Mouse (Mus musculus) limb, embryonic 12.5 days (tissue): Measurements from ENCODE around the gene Ankfn1. TPM values are rescaled to one million over a fixed set of nuclear protein-coding genes. Genes with fewer than 3 reads are reported as not detected.

ENCODE experiments used
- ATAC-seq: fragments of 200-750 bp; cut with Nextera tagmentation; 2 replicates; pipeline ENCODE4 v1.8.0; 2017; ENCODE audit warnings: low read depth, moderate TSS enrichment; ENCODE audit not compliant: insufficient number of reproducible peaks, insufficient read depth, low FRiP score, low TSS enrichment
- H3K27ac ChIP-seq: fragments of 300-500 bp; sonication (generic); 2 replicates; pipeline ENCODE4 v1.5.1; 2016; ENCODE audit warnings: mild to moderate bottlenecking, moderate library complexity
- H3K27me3 ChIP-seq: fragments of 300-500 bp; sonication (generic); 2 replicates; pipeline ENCODE4 v1.6.1; 2016; ENCODE audit warnings: mild to moderate bottlenecking, moderate library complexity
- H3K36me3 ChIP-seq: fragments of 300-500 bp; sonication (generic); 2 replicates; pipeline ENCODE4 v1.6.1; 2016; ENCODE audit warnings: mild to moderate bottlenecking, moderate library complexity
- H3K4me1 ChIP-seq: fragments of 300-500 bp; sonication (generic); replicated peaks from 2 replicates; pipeline ENCODE4 v1.6.1; 2016
- H3K4me2 ChIP-seq: fragments of 300-500 bp; sonication (generic); 2 replicates; pipeline ENCODE4 v1.6.1; 2016; ENCODE audit warnings: mild to moderate bottlenecking, moderate library complexity
- H3K4me3 ChIP-seq: fragments of 300-500 bp; sonication (generic); replicated peaks from 2 replicates; pipeline ENCODE4 v1.5.1; 2016; ENCODE audit warnings: mild to moderate bottlenecking
- H3K9ac ChIP-seq: fragments of 300-500 bp; sonication (generic); replicated peaks from 2 replicates; pipeline ENCODE4 v1.6.1; 2016; ENCODE audit warnings: mild to moderate bottlenecking, moderate library complexity
- H3K9me3 ChIP-seq: fragments of 300-500 bp; sonication (generic); 2 replicates; pipeline ENCODE4 v1.6.1; 2016; ENCODE audit warnings: mild to moderate bottlenecking, moderate library complexity
- WGBS: fragments of 180-500 bp; shearing (Covaris S2); methylation state at CpG from one replicate; pipeline ENCODE4 v1.1.7; 2016; 5-methylcytosine and 5-hydroxymethylcytosine counted together
- polyA plus RNA-seq: library from polyadenylated mRNA; unstranded; fragments of >200 nt; fragmentation: Nextera tagmentation; extraction: Ambion mirVana; gene quantifications from 2 replicates; pipeline ENCODE4 v1.2.1, GENCODE M21; 2016

Gene Ankfn1
- polyA plus RNA-seq, 1 experiment from 2014 or later: 0.53 TPM

DNA sequence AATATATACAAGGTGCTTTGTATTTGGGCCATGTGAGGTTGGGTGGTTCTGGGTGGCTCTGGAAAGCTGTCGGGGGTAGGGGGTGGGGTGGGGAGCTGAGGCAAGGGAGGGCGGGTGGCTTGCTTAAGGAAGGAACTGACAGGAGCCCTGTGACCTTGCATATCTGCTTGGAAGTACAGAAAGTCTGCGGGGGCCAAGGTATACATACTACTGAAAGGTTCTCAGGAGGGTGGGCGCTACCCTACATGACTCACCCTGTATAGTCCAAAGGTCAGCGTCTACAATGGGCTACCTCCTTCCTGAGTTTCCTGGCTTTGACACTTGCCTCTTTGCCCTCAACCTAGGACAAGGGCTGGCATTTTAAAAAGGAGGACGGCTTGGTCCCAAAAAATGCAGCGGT, 407.1 kb downstream of the Ankfn1 start:
- H3K9me3 ChIP-seq: no peaks in the 10 kb centered on the region
- no peak overlapping the region for H3K9ac ChIP-seq
- ATAC-seq: no peak
- no peak overlapping the region for H3K4me2 ChIP-seq
- no peaks in the 10 kb centered on the region for H3K36me3 ChIP-seq
- no peak overlapping the region for H3K4me3 ChIP-seq
- H3K27me3 ChIP-seq: 0 out of 2 replicates have a peak, but pooled peaks cover 4% of the 10 kb centered on the region
- no peak overlapping the region for H3K27ac ChIP-seq
- 89% methylated on average over 7 of the region's 7 CpGs for WGBS
- peaks cover 11% of the 10 kb centered on the region for H3K4me1 ChIP-seq

DNA sequence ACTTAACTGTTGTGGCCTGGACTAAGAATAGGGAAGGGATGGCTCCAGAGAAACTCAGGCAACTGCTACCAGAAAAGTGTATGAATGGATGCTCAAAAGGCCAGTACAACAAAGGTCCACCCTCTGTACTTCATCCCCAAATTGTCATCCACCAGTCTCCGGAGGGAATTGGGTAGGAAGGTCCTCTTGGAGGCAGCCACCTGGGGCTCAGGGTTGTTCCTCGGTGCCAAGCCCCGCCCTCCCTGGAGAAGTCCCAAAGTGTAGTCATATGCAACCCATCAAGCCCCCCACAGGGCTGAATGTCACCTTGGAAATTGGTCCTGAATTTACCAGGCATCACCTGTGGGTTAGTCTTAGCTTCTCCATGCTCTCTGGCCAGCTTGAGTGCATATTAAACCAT, 413.5 kb downstream of the Ankfn1 start:
- 91% methylated on average over 3 of the region's 3 CpGs for WGBS
- ATAC-seq: no peak
- no peak overlapping the region for H3K4me2 ChIP-seq
- no peak overlapping the region for H3K4me3 ChIP-seq
- H3K27ac ChIP-seq: no peak overlapping the region
- H3K27me3 ChIP-seq: 0 out of 2 replicates have a peak, but pooled peaks cover 4% of the 10 kb centered on the region
- H3K9ac ChIP-seq: no peak overlapping the region
- H3K36me3 ChIP-seq: no peaks in the 10 kb centered on the region
- H3K4me1 ChIP-seq: peaks cover 3% of the 10 kb centered on the region; the same call in 1 of the 2 replicates
- no peaks in the 10 kb centered on the region for H3K9me3 ChIP-seq

DNA sequence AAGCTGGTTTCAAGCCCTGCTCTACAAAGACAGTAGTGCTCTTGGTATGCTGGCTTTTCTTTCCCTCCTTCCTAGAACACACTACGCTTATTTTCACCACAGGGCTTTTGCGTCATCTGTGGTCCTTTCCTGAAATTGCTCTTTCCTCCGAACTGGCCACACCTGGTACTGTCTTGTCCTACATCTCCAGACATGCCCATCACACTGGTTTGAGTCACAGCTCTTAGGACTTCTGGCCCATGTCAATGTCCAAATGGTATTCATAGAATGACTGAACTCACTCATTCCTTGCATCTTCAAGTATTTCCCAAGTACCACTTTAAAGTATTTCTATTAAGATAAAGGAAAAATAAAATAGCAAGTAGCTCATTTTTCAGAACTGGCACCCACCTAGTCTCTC, 416.6 kb downstream of the Ankfn1 start:
- Histone ChIP-seq H3K9me3 (no peaks in the 10 kb centered on the region), H3K9ac (no peak overlapping the region), H3K27me3 (no peaks in the 10 kb centered on the region), H3K4me2 (no peak overlapping the region), H3K27ac (no peak overlapping the region), H3K4me3 (no peak overlapping the region), H3K4me1 (peaks cover 23% of the 10 kb centered on the region), H3K36me3 (no peaks in the 10 kb centered on the region)
- ATAC-seq: no peak
- 89% methylated on average over 3 of the region's 3 CpGs for WGBS

DNA sequence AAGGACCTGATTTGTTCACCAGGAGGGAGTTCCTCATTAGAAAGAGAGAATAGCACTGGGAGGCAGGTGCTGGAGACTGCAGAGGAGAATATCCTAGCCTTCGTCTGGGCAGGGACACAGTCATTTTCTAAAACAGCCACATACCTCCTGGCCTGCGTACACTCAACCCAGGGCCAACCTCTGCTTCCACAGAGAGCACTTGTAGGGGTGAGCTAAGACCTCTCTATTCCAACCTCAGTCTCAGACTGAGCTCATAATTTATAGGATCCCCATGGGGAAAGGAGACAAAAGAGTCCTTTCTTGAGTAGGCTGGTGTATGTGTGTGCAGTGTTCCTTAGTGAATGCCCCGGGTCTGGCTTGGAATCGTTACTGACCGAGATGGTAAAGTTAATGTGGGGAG, 418.9 kb downstream of the Ankfn1 start:
- Histone ChIP-seq H3K4me3 (no peak overlapping the region), H3K36me3 (no peaks in the 10 kb centered on the region), H3K4me1 (peaks cover 30% of the 10 kb centered on the region), H3K9me3 (no peaks in the 10 kb centered on the region), H3K27me3 (no peaks in the 10 kb centered on the region), H3K27ac (peak overlapping the region; percentile 62), H3K9ac (no peak overlapping the region), H3K4me2 (no peak overlapping the region)
- peak; percentile 66 for ATAC-seq
- 63% methylated on average over 5 of the region's 5 CpGs for WGBS

DNA sequence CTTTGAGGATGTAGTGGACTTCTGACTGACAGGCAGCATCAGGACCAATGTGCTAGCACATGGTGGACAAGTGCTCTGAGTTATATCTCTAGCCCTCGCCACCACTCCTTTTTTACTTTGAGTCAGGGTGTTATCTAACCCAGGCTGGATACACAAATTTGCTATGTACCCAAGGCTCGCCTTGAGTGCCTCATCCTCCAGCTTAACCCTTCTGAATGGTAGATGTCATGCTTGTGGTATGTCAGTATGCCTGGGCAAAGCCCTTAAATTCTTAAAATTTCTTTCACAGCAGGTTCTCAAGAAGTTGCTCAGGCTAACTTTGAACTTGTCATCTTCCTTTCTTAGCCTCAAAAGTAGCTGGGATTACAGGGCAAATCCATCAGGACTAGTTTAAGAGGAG, 421.0 kb downstream of the Ankfn1 start:
- no peak overlapping the region for H3K27ac ChIP-seq
- no peaks in the 10 kb centered on the region for H3K36me3 ChIP-seq
- no peaks in the 10 kb centered on the region for H3K27me3 ChIP-seq
- no peak overlapping the region for H3K4me2 ChIP-seq
- H3K4me3 ChIP-seq: no peak overlapping the region
- H3K9me3 ChIP-seq: no peaks in the 10 kb centered on the region
- no peak for ATAC-seq
- WGBS: 79% methylated on average over 2 of the region's 2 CpGs
- H3K4me1 ChIP-seq: peaks cover 30% of the 10 kb centered on the region
- H3K9ac ChIP-seq: no peak overlapping the region

DNA sequence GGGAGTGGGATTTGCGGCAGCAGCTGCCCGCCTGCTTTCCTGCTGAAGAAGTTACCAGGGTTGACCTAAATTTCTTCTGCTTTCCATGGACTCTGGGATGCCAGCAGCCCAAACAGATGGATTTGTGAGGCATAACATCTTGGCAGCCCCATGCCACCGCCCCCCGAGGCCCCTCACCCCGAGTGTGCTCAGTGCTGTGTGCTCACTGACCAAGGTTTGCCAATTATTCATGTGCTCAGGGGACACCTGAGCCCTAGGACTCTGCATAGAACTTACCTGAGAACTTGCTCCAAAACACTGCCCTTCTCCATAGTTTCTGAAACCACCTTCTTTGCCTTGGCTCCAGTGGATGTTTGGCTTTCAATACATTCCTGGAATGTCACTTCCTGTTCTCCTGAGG, 421.4 kb downstream of the Ankfn1 start:
- ATAC-seq: no peak
- WGBS: 67% methylated on average over 5 of the region's 5 CpGs
- Histone ChIP-seq H3K4me1 (peaks cover 30% of the 10 kb centered on the region), H3K9me3 (no peaks in the 10 kb centered on the region), H3K36me3 (no peaks in the 10 kb centered on the region), H3K27ac (no peak overlapping the region), H3K4me2 (no peak overlapping the region; the same call in 1 of the 2 replicates), H3K27me3 (no peaks in the 10 kb centered on the region), H3K4me3 (no peak overlapping the region), H3K9ac (no peak overlapping the region)

DNA sequence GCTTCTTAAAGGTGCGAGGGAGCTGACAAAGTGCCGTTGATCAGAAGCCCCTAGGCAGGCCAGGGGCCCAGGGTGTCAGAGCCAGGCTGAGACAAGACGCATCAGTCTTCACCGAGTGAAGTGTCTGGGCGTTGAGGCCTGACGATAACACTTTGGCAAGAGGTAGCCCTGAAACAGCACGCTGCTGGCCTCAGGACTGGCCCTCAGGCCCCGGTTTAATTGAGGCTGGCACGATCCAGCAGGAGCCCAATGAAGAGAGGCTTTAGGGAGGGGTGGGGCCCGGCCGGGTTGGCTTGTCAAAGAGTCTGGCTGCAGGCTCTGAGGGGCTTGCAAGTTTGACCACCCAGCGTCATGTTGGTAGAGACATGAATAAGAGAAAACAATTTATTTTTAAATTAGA, 437.2 kb downstream of the Ankfn1 start:
- Histone ChIP-seq H3K9me3 (peaks cover 5% of the 10 kb centered on the region), H3K4me1 (no peaks in the 10 kb centered on the region; the same call in 1 of the 2 replicates), H3K27me3 (peaks cover 2% of the 10 kb centered on the region; the same call in 1 of the 2 replicates), H3K27ac (no peak overlapping the region), H3K9ac (no peak overlapping the region), H3K4me2 (no peak overlapping the region), H3K36me3 (no peaks in the 10 kb centered on the region), H3K4me3 (no peak overlapping the region)
- ATAC-seq: no peak
- WGBS: 22% methylated on average over 12 of the region's 12 CpGs

Other genes with a start within 250 kb of the Ankfn1 start
- gene Pctp, start 225.2 kb upstream of the Ankfn1 start, polyA plus RNA-seq: 10.9 and 12.3 TPM in 2 replicates